Mouse (Mus musculus): ENCODE results near the gene Bbs4.

DNA sequence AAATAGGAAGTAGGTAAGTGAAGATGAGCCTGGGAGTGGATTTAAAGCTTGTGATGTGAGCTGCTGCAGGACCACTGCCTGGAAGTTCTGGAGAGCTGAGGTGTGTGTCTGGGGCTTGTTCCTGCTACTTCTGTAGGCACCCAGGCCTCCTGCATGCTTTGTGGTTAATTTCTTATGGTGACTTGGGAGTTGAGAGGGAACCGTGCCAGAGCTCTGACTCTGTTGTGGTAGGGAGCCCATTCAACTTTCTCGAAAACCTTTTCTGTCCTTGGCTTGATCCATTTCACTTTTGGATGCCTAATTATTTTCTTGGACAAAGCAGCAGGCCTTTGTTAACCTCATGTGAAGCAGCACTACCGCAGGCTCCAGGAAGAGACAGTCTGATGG lies 42.0 kb downstream of the Bbs4 start:
- TF ChIP-seq EP300 (IDR thresholded peaks at IDR 0.05; ENCODE audit: low read depth), result no peak
- TF ChIP-seq CTCF (IDR thresholded peaks at IDR 0.05; ENCODE audit: low read depth), result no peak
